Mouse (Mus musculus): ENCODE data around the gene Rnaseh2a.

GRCm38 (mm10) chr8:84913960-84914359, 55.6 kb downstream of the Rnaseh2a start:
- TF ChIP-seq CTCF (IDR thresholded peaks at IDR 0.05; ENCODE audit: low read depth, low read length) = peak; percentile 46
- no peak for TF ChIP-seq POLR2A (IDR thresholded peaks at IDR 0.05; ENCODE audit: borderline replicate concordance, low read depth, low read length)

Data from bone marrow macrophage, adult 2 months (primary cell).